Mouse (Mus musculus): Measurements from ENCODE around the gene Cyp1a1.

- no peak for TF ChIP-seq FLI1 (IDR thresholded peaks at IDR 0.05; ENCODE audit: low read length)
- no peak for TF ChIP-seq GATA1 (IDR thresholded peaks at IDR 0.05; ENCODE audit: borderline replicate concordance, low read length)
Measured at GRCm38 (mm10) chr9:57658970-57659369, 28.8 kb upstream of the Cyp1a1 start.

Measured in megakaryocyte, embryonic 14.5 days (primary cell).